Mouse (Mus musculus) liver, embryonic 14.5 days (tissue): ENCODE measurements around the gene Sdccag8. TPM values are rescaled to one million over a fixed set of nuclear protein-coding genes. Genes with fewer than 3 reads are reported as not detected.

Experiments
- ATAC-seq: fragments of 200-750 bp; cut with Nextera tagmentation; 2 replicates; pipeline ENCODE4 v1.8.0; 2017; ENCODE audit warnings: moderate number of reproducible peaks, mild to moderate bottlenecking, moderate library complexity; ENCODE audit not compliant: insufficient read depth
- DNase-seq, 3 experiments: peaks; one replicate each; pipeline ENCODE4 v3.0.0-alpha.2; 2012 to 2013; ENCODE audit warnings: low read depth in 3 of 3, low spot score in 3 of 3
- H3K27ac ChIP-seq: fragments of 300-500 bp; sonication (generic); 2 replicates; pipeline ENCODE4 v1.5.1; 2014; ENCODE audit warnings: moderate library complexity, mild to moderate bottlenecking, control low read depth, inconsistent platforms
- H3K27me3 ChIP-seq: fragments of 300-500 bp; sonication (generic); 2 replicates; pipeline ENCODE4 v1.6.1; 2014; ENCODE audit warnings: mild to moderate bottlenecking, low read length, moderate library complexity; ENCODE audit not compliant: control insufficient read depth, insufficient read depth
- H3K36me3 ChIP-seq: fragments of 300-500 bp; sonication (generic); replicated peaks from 2 replicates; pipeline ENCODE4 v1.6.1; 2014; ENCODE audit warnings: low read depth; ENCODE audit not compliant: control insufficient read depth, insufficient read depth
- H3K4me1 ChIP-seq, 2 experiments: fragments of 200-500 bp in 1 of 2; fragments of 300-500 bp in 1 of 2; sonication (generic) in 1 of 2; replicated peaks; 2 replicates each; pipeline ENCODE4 v1.6.1; 2012 to 2014; ENCODE audit warnings: antibody characterized with exemption in 1 of 2, inconsistent platforms in 1 of 2, low read length in 1 of 2; ENCODE audit not compliant: control insufficient read depth in 2 of 2, insufficient read depth in 2 of 2
- H3K4me2 ChIP-seq: fragments of 300-500 bp; sonication (generic); 2 replicates; pipeline ENCODE4 v1.6.1; 2014; ENCODE audit warnings: low read depth, mild to moderate bottlenecking, control low read depth, moderate library complexity
- H3K4me3 ChIP-seq, 2 experiments: fragments of 200-500 bp in 1 of 2; fragments of 300-500 bp in 1 of 2; sonication (generic) in 1 of 2; 2 replicates each; pipeline ENCODE4 v1.5.1; 2012 to 2014; ENCODE audit warnings: low read depth in 2 of 2, low read length in 2 of 2, mild to moderate bottlenecking in 2 of 2, control low read depth in 1 of 2, inconsistent platforms in 1 of 2, moderate library complexity in 1 of 2; ENCODE audit not compliant: insufficient read depth in 1 of 2
- H3K9ac ChIP-seq: fragments of 300-500 bp; sonication (generic); replicated peaks from 2 replicates; pipeline ENCODE4 v1.6.1; 2014; ENCODE audit warnings: mild to moderate bottlenecking, control low read depth, moderate library complexity
- H3K9me3 ChIP-seq: fragments of 300-500 bp; sonication (generic); 2 replicates; pipeline ENCODE4 v1.6.1; 2016; ENCODE audit warnings: low read length, mixed read lengths; ENCODE audit not compliant: control insufficient read depth
- CTCF ChIP-seq: IDR thresholded peaks from 2 replicates; pipeline ENCODE4 v1.5.1; 2016; ENCODE audit warnings: antibody characterized with exemption, low read depth, control low read depth
- EP300 ChIP-seq: IDR thresholded peaks from 2 replicates; pipeline ENCODE4 v1.6.1; 2016; ENCODE audit warnings: antibody characterized with exemption, low read depth
- whole genome bisulfite sequencing: fragments of 180-500 bp; shearing (Covaris S2); extraction: QIAGEN DNeasy Blood & Tissue Kit; methylation state at CpG from one replicate; pipeline ENCODE4 v1.1.7; 2014; ENCODE audit not compliant: insufficient replicate concordance; 5-methylcytosine and 5-hydroxymethylcytosine counted together
- polyA plus RNA-seq, 2 experiments: library from polyadenylated mRNA; depleted of rRNA in 1 of 2; stranded (reverse) in 1 of 2; unstranded in 1 of 2; fragments of >200 nt; fragmentation: Nextera tagmentation in 1 of 2; extraction: Ambion mirVana in 1 of 2; gene quantifications; 2 replicates each; pipeline versions ENCODE4 v1.2.1 to v1.2.3; 2012 to 2014

Sdccag8 gene
- polyA plus RNA-seq, 2 experiments: 2.7 to 5.1 TPM

DNA sequence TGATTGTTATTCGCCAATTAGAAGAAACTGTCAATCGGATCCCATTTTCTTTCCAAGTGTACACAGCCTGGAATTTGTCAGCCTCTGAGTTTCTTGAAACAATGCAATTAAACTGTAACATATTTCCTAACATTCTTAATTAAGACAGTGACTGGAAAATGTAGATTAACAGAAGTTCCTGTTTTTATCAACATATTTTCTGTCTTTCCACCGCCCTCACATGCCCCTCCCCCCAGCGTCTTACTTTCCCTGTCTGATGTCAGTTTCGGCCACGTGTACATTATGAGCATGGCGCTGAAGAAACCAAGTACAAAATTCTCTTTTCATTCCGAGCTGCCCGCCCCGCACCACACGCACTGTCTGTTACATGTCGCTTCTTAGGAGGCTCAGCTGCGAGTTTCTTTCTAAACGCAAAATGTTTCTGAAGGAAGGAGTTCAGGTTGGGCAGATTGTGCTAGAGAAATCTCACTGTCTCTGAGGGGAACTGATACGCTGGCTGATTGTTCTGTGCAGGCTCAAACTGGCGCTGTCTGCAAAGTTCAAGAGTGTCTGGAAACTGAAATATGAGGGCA lies 182.3 kb downstream of the Sdccag8 start:
- ATAC-seq (peak; percentile 49; the same call in 1 of the 2 replicates), DNase-seq (peak in 2 of 3 experiments; percentile 23 to 30)
- no peak overlapping the region for H3K9ac ChIP-seq
- no peaks in the 10 kb centered on the region for H3K36me3 ChIP-seq
- no peak overlapping the region for H3K27ac ChIP-seq
- 0 out of 4 replicates have a peak overlapping the region, but pooled peaks of 1 of the 2 experiments have one; percentile 16 for H3K4me3 ChIP-seq
- H3K9me3 ChIP-seq: no peaks in the 10 kb centered on the region
- WGBS: 22% methylated on average over 16 of the region's 16 CpGs
- H3K27me3 ChIP-seq: no peaks in the 10 kb centered on the region
- H3K4me1 ChIP-seq: peaks cover 0 to 14% of the 10 kb centered on the region in 2 experiments; a peak in 2 of 4 replicates
- TF ChIP-seq CTCF (no peak), EP300 (no peak)
- H3K4me2 ChIP-seq: peak overlapping the region; percentile 36

DNA sequence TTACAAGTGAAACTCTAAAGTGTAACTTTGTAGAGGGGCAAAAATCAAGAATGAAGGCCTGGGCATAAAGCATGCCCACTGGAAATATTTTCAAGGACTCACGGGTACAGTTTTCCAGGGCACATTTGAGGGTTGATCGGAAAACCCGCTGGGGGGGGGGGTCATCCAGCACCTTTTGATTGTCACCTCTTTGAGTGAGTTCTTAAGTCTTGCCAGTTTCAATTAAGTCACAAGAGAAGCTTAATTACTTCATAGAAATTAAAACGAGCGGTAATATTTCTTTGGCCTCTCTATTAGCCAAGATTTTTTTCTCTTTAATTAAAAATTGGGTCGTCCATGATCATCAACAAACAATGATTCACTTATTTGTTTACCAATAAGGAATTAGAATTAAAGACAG lies 182.8 kb downstream of the Sdccag8 start:
- no peak for DNase-seq
- H3K4me3 ChIP-seq: no peak overlapping the region

DNA sequence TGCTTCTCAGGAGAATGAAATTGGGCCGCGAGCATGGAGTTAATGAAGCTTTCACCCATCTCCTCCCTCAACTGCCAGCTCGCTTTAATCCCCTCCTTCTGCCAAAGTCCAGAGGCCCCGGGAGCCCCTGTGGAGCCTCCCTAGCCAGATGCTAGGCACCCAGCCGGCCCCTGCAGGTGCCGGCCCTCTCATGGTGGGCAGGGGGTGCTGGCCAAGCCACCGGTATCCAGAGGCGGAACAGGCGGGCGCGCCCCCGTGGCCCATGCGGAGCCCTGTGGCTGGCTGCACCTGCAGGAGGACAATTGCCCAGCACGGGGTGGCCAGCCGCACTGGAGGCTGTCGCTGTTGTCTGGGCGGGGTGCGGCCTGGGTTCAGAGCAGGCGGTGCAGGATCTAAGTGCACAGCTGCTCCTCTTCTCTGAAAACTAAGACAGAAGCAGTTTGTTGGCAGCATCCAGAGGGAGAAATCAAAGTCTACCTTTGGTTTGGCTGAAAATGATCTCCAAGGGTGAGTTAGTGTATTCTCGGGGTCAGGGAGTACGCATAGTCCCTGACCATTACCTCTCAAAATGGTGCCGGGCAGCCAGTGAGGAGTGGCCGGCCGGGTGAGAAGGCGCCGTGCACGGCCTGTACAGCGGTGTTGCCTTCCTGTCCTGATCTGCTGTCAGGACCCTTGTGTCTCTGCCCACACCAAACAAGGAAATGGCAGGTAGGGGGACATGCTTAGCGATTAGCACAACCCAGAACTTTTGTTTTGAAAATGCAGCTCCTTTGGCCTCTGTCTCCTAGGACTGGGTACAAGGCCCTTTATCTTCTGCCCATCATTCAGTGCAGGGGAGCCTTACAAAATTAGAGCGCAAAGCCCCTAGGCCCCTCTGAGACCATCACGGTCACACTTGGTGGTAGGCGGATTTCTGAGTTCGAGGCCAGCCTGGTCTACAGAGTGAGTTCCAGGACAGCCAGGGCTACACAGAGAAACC lies 183.5 kb downstream of the Sdccag8 start:
- Histone ChIP-seq H3K4me2 (peak overlapping the region; percentile 34; the same call in 1 of the 2 replicates), H3K9ac (no peak overlapping the region), H3K4me1 (peaks cover 0 to 14% of the 10 kb centered on the region in 2 experiments; a peak in 2 of 4 replicates), H3K27me3 (no peaks in the 10 kb centered on the region), H3K9me3 (no peaks in the 10 kb centered on the region), H3K36me3 (no peaks in the 10 kb centered on the region), H3K4me3 (no peak overlapping the region), H3K27ac (no peak overlapping the region)
- DNase-seq (no peak), ATAC-seq (no peak)
- WGBS: 73% methylated on average over 33 of the region's 33 CpGs
- TF ChIP-seq EP300: no peak
- TF ChIP-seq CTCF: no peak

More for the DNA sequence above, 182.8 kb downstream of the Sdccag8 start:
- Histone ChIP-seq H3K27ac (no peak overlapping the region), H3K4me1 (peaks cover 0 to 14% of the 10 kb centered on the region in 2 experiments; a peak in 2 of 4 replicates), H3K9me3 (no peaks in the 10 kb centered on the region), H3K9ac (no peak overlapping the region), H3K4me2 (peak overlapping the region; percentile 36), H3K27me3 (no peaks in the 10 kb centered on the region), H3K36me3 (no peaks in the 10 kb centered on the region)
- TF ChIP-seq CTCF (no peak), EP300 (no peak)
- ATAC-seq: no peak
- 65% methylated on average over 6 of the region's 6 CpGs for WGBS

DNA sequence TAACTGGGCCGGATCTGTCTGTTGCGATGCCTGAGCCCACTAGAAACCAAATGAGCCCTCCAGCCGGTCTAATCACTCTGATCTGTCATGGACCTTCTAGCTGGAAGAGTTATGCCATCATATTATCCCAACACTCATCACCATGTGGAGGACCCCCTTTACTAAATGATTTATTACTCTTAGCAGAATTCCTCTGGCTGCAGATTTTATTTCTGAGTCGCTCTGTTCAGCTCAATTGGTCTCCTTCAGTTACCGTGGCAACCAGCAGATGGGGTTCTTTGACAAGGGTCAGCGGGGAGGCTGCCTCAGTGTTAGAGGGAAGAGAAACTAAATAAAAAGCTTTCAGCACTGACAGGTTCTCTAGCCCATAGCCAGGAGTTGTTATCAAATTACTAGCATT lies 184.6 kb downstream of the Sdccag8 start:
- 69% methylated on average over 6 of the region's 6 CpGs for WGBS
- no peaks in the 10 kb centered on the region for H3K27me3 ChIP-seq
- no peaks in the 10 kb centered on the region for H3K36me3 ChIP-seq
- H3K27ac ChIP-seq: no peak overlapping the region
- DNase-seq: no peak
- no peak overlapping the region for H3K4me2 ChIP-seq
- no peak for ATAC-seq
- TF ChIP-seq EP300 (no peak), CTCF (no peak)
- H3K9ac ChIP-seq: no peak overlapping the region
- H3K4me1 ChIP-seq: peaks cover 0 to 7% of the 10 kb centered on the region in 2 experiments; a peak in 2 of 4 replicates
- H3K9me3 ChIP-seq: no peaks in the 10 kb centered on the region
- H3K4me3 ChIP-seq: no peak overlapping the region

DNA sequence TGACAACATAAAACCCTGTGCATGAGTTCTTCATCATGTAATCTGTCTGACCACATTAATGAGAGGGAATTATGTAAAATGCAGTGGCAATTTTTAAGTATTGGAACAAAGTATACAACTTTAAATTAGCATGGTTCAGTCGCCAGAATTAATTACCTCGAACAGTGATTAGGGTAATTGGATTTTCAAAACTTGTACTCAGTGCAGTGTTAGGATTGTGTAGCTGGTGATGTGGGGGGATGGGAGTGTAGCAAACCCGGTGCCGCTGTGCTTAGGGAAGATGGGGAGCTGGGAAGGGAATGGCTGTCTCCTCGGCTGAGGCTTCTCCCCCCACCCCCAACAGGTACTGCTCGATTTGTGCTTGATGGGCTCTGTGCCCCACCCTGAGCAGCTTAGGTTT lies 188.5 kb downstream of the Sdccag8 start:
- TF ChIP-seq EP300 (no peak), CTCF (no peak)
- Histone ChIP-seq H3K27me3 (no peaks in the 10 kb centered on the region), H3K9ac (no peak overlapping the region), H3K4me3 (no peak overlapping the region), H3K9me3 (no peaks in the 10 kb centered on the region), H3K4me2 (no peak overlapping the region), H3K36me3 (no peaks in the 10 kb centered on the region), H3K4me1 (no peaks in the 10 kb centered on the region), H3K27ac (no peak overlapping the region)
- 49% methylated on average over 6 of the region's 6 CpGs for WGBS
- ATAC-seq (no peak), DNase-seq (no peak)
